Mouse (Mus musculus) forebrain, embryonic 10.5 days (tissue): ENCODE results near the gene Mtfp1. TPM values are rescaled to one million over a fixed set of nuclear protein-coding genes. Genes with fewer than 3 reads are reported as not detected.

ENCODE experiments used
- DNase-seq: peaks from one replicate; pipeline ENCODE4 v3.0.0-alpha.2; 2017; ENCODE audit warnings: low spot score; ENCODE audit errors: extremely low spot score
- H3K27ac ChIP-seq: fragments of 300-500 bp; sonication (generic); 2 replicates; pipeline ENCODE4 v1.5.1; 2016; ENCODE audit warnings: mild to moderate bottlenecking
- H3K27me3 ChIP-seq: fragments of 300-500 bp; sonication (generic); 2 replicates; pipeline ENCODE4 v1.6.1; 2016; ENCODE audit warnings: mild to moderate bottlenecking; ENCODE audit not compliant: poor library complexity, severe bottlenecking
- H3K36me3 ChIP-seq: fragments of 300-500 bp; sonication (generic); replicated peaks from 2 replicates; pipeline ENCODE4 v1.6.1; 2016; ENCODE audit warnings: mild to moderate bottlenecking, moderate library complexity
- H3K4me1 ChIP-seq: fragments of 300-500 bp; sonication (generic); 2 replicates; pipeline ENCODE4 v1.6.1; 2016
- H3K4me3 ChIP-seq: fragments of 300-500 bp; sonication (generic); 2 replicates; pipeline ENCODE4 v1.5.1; 2016; ENCODE audit warnings: mild to moderate bottlenecking, moderate library complexity
- H3K9me3 ChIP-seq: fragments of 300-500 bp; sonication (generic); 2 replicates; pipeline ENCODE4 v1.6.1; 2016; ENCODE audit warnings: mild to moderate bottlenecking, moderate library complexity
- WGBS: fragments of 180-500 bp; shearing (Covaris S2); methylation state at CpG from one replicate; pipeline ENCODE4 v1.1.7; 2016; 5-methylcytosine and 5-hydroxymethylcytosine counted together
- polyA plus RNA-seq: library from polyadenylated mRNA; unstranded; fragments of >200 nt; fragmentation: Nextera tagmentation; extraction: Ambion mirVana; gene quantifications from 2 replicates; pipeline ENCODE4 v1.2.1, GENCODE M21; 2016

Mtfp1 gene
- polyA plus RNA-seq, 1 experiment from 2014 or later, result 13.7 TPM

DNA sequence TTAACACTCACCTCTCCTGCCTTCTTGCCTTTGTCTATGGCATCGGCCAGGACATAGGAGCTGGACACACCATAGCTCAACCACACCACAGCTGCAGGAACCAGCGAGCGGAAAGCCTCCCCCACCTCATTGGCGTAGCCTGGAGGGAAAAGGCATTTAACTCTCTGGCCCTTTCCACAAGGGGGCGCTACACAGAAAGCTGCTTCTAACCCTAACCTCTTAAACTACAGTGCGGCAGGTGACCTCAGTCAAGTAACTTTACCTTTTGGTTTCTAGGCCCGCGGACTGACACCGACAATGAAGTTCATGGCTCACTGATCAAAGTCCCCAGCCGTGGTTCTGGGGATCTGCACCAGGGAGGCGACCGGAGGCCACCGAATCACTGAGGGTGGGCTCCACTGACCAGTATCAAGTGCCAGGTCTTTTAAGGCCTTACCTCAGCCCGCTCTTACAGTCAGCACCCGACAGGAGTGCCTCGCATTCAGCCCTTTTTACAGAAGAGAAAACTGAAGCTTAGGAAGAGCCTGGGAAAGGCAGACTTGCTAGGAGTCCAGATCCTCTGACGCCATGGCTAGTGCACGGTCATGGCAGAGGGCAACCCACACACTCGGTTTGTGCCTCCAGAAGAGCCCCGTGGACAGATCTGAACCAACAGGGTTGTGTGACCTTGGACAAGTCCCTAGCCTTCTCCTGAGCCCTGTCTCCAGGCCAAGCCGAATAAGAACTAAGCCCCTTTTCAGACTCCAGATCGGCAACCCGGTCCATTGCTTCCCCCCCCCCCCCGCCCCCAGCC is 671 bp downstream of the Mtfp1 start:
- H3K27me3 ChIP-seq, result no peaks in the 10 kb centered on the region
- H3K4me3 ChIP-seq, result peak overlapping the region; percentile 59
- peaks cover 8% of the 10 kb centered on the region; the same call in 1 of the 2 replicates for H3K9me3 ChIP-seq
- H3K27ac ChIP-seq, result peak overlapping the region; percentile 93
- H3K4me1 ChIP-seq, result peaks cover 44% of the 10 kb centered on the region
- peaks cover 33% of the 10 kb centered on the region for H3K36me3 ChIP-seq
- 5% methylated on average over 23 of the region's 24 CpGs for WGBS
- peak; percentile 70 for DNase-seq

DNA sequence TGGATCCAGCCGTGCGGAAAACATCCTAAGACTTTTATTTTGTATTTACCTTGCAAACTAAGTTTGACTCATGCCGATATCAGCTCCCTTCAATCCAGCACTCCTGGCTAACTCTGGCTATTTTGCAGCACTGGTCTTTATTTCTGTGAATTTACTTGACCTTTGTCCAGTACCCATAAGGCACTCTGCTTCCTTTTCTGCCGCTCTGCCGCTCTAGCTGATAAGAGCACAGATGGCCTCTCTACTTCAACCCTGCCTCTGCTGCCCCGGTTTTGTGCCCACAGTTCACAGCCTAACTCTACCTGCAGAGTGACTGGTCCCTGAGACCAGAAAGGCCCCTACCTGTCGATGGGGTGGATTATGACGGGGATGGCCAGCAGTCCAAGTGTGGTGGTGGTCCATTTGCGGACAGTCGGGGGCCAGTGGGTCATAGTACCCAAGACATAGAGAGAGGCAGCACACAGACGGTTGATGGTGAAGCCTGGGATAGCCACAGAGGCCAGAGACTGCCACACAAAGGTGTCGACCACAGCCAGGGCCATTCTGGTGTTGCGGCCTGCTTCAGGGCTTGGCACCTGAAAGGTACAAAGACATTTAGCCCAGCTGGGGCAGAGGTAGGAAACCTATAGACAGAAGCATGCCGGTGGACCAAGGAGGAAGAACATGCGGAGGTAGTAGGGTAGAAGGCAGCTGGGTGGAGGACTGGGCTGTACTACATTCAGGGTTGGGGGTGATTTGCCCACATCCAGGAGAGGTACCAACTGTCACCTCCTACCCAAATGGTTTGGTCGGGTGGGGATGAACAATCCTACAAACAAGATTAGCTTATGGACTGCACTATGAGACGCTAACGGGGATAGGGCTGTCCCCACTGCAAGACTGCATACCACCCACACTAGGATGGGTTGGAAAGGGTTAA is 1.5 kb downstream of the Mtfp1 start:
- Histone ChIP-seq H3K27ac (no peak overlapping the region), H3K9me3 (peaks cover 8% of the 10 kb centered on the region; the same call in 1 of the 2 replicates), H3K36me3 (peaks cover 33% of the 10 kb centered on the region), H3K4me3 (peak overlapping the region; percentile 59), H3K27me3 (no peaks in the 10 kb centered on the region), H3K4me1 (peaks cover 44% of the 10 kb centered on the region)
- WGBS, result 90% methylated on average over 18 of the region's 18 CpGs
- DNase-seq, result no peak

DNA sequence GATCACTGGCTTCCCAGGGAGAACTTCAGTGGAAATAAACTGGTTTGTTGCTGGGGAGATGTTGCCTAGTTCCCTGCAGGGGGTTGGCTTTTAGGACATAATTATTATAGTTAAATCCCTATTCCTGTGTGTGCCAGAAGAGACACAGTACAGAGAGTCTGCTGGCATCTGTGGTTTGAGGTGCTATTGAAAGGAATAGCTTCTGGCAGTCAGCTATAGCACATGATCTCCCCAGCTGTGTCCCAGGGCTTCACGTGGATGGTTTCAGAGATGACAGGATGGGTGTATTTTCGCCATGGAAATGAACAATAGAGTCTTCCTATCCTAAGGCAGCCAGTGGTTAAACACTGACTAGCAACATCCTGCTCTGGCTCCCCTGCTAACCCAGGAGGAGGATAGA is 8.0 kb downstream of the Mtfp1 start:
- H3K27me3 ChIP-seq, result no peaks in the 10 kb centered on the region
- H3K36me3 ChIP-seq, result peaks cover 18% of the 10 kb centered on the region
- H3K27ac ChIP-seq, result no peak overlapping the region
- H3K4me1 ChIP-seq, result no peaks in the 10 kb centered on the region
- peaks cover 8% of the 10 kb centered on the region; the same call in 1 of the 2 replicates for H3K9me3 ChIP-seq
- no peak for DNase-seq
- 60% methylated on average over 2 of the region's 2 CpGs for WGBS
- H3K4me3 ChIP-seq, result no peak overlapping the region

DNA sequence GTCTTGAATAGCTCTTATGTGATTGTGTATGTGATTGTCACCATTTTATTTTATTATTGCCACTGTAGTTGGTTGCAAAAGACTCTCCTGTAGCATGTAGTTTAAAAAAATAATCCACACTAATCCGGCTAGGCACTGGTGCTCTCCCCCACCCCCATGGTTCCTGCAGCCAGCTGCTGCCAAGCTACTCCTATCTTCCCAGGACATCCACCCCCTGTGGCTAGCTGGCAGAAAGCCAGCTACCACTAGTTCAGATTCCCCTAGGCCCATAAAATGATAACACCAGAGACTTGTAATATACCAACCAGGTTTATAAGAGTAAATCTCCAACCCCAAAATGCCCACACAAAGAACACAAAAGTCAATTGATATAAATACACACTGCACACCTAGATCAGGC is 9.0 kb downstream of the Mtfp1 start:
- Histone ChIP-seq H3K27me3 (no peaks in the 10 kb centered on the region), H3K9me3 (peaks cover 6% of the 10 kb centered on the region; the same call in 1 of the 2 replicates), H3K36me3 (peaks cover 8% of the 10 kb centered on the region), H3K27ac (no peak overlapping the region), H3K4me3 (no peak overlapping the region), H3K4me1 (no peaks in the 10 kb centered on the region)
- WGBS, result 72% methylated on average over 1 of the region's 1 CpGs
- no peak for DNase-seq

DNA sequence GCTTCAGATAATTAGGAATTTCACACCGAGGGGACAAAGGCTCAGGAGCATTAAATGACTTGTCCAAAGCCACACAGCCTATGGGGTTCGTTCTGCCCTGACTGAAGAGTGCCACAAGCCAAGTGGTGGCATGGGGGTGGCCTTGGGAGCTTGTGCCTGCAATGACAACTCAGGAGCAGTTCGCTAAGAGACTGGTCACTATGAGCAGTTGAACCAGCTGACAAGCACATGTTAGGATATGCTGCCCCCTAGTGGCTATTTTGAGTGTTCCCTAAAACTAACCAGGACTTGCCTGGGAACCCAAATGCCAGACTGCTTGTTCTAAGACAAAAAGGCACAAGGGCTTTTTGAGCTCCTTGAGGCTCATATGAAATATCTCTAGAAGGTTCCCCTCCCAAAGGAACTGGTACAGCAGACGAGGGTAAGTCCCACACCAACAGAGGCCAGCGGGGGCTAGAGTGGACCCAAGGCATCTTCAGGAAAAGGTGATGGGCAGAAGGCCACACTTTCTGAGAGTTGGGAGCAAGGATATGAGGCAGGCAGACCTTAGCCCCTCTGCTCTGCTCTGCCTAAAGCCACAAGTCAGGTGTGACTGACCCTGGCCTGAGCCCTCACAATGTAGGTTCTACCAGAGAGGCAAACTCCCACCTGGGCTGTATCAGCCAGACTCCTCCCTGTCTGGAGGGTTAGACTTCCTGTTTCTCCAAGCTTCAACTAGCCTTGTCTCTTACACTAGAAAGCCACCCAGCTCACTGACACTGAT is 11.7 kb downstream of the Mtfp1 start:
- no peaks in the 10 kb centered on the region for H3K4me1 ChIP-seq
- whole genome bisulfite sequencing, result 34% methylated on average over 5 of the region's 5 CpGs
- no peak overlapping the region for H3K27ac ChIP-seq
- H3K27me3 ChIP-seq, result no peaks in the 10 kb centered on the region
- no peaks in the 10 kb centered on the region for H3K36me3 ChIP-seq
- H3K9me3 ChIP-seq, result no peaks in the 10 kb centered on the region
- DNase-seq, result peak; percentile 62
- H3K4me3 ChIP-seq, result no peak overlapping the region

DNA sequence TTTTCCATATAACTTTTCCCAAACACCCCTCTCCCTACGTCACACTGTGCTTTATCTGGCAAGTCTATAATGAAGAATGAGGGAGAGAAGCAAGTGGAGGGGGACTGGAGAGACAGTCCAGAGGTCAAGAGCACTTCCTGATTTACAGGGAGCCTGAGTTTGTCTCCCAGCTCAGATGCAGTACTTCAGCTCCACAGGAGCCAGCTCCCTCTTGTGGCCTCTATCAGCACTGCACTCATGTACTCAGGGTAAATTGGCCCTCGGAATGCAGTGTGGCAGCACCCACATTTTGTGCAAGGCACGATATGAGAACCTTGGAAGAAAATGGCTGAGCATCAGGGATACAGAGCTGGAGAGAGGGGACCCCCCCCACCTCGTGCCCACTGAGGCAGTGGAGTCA is 15.0 kb downstream of the Mtfp1 start:
- no peaks in the 10 kb centered on the region for H3K4me1 ChIP-seq
- WGBS, result 14% methylated on average over 4 of the region's 4 CpGs

DNA sequence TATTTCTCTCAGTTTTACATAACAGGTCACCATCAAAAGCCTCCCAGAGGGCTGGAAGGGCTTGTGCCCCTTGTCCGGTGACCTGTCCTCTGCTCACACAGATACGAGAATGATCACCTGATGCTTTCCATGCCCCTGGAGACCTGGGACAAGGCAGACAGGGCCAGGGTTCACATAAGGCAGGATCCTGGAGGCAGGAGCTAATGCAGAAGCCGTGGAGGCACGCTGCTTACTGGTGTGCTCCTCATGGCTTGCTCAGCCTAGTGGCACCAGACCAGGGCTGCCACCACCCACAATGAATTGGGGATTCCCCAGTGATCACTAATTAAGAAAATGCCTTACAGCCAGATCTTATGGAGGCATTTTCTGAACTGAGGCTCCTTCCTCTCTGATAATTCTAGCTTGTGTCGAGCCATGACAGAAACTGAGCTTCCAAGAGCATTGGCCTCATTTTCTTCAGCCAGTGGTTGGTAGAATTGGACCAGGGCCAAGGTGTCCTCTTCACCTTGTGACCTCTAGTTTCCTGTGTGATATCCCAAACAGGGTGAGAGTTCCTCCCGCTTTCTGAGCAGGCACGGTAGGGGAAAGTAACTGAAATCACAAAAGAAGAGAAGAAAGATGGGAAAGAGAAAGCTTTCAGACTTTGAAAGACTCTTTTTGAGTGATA is 16.8 kb downstream of the Mtfp1 start:
- 86% methylated on average over 7 of the region's 7 CpGs for WGBS
- Histone ChIP-seq H3K4me3 (no peak overlapping the region), H3K27me3 (no peaks in the 10 kb centered on the region), H3K9me3 (no peaks in the 10 kb centered on the region), H3K36me3 (no peaks in the 10 kb centered on the region), H3K27ac (no peak overlapping the region), H3K4me1 (no peaks in the 10 kb centered on the region)
- DNase-seq, result no peak

More for the DNA sequence above, 15.0 kb downstream of the Mtfp1 start:
- Histone ChIP-seq H3K9me3 (no peaks in the 10 kb centered on the region), H3K27me3 (no peaks in the 10 kb centered on the region), H3K27ac (no peak overlapping the region), H3K4me3 (no peak overlapping the region), H3K36me3 (no peaks in the 10 kb centered on the region)
- peak; percentile 63 for DNase-seq

DNA sequence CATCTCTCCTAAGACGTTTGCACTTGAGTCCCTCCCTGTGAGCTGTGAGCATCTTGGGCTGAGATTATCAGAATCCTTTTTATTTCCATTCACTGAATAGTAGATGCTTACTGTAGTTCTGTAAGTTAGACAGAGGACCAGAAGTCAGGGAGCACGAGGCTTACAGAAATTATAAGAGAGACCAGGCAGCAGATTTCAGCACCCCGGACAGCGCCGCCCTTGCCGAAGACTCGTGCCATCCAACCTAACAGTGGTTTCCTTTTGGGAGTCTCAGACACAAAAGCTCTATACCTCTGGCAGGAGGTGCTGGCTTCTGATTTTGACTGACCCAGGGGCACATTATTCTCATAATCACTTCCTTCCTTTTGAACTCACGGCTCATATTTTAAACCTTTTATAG is 18.6 kb downstream of the Mtfp1 start:
- no peak overlapping the region for H3K27ac ChIP-seq
- no peak overlapping the region for H3K4me3 ChIP-seq
- H3K9me3 ChIP-seq, result no peaks in the 10 kb centered on the region
- no peaks in the 10 kb centered on the region for H3K27me3 ChIP-seq
- 16% methylated on average over 8 of the region's 8 CpGs for WGBS
- H3K4me1 ChIP-seq, result no peaks in the 10 kb centered on the region
- H3K36me3 ChIP-seq, result no peaks in the 10 kb centered on the region
- DNase-seq, result peak; percentile 61

DNA sequence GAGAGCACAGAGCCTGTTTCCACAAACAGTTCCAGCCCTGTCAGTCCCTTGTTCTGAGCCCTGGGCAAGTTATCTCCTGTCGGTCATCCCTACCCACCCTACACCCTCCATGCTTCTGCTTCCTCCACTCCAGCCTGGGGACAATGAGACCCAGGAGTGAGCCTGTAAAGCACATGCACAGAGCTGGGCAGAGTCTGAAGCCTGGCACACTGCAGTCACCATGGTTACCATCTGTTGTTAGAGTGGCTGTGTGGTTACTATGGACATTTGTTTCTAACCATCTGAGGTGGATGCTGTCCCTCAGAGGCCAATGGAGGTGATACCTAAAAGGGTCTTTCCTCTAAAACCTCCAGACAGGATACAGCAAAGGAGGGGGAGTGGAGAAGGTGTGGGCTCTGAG is 25.6 kb downstream of the Mtfp1 start:
- WGBS, result 86% methylated on average over 1 of the region's 1 CpGs
- no peak overlapping the region for H3K4me3 ChIP-seq
- H3K27ac ChIP-seq, result no peak overlapping the region
- no peak for DNase-seq
- H3K9me3 ChIP-seq, result no peaks in the 10 kb centered on the region
- no peaks in the 10 kb centered on the region for H3K4me1 ChIP-seq
- no peaks in the 10 kb centered on the region for H3K36me3 ChIP-seq
- H3K27me3 ChIP-seq, result no peaks in the 10 kb centered on the region

DNA sequence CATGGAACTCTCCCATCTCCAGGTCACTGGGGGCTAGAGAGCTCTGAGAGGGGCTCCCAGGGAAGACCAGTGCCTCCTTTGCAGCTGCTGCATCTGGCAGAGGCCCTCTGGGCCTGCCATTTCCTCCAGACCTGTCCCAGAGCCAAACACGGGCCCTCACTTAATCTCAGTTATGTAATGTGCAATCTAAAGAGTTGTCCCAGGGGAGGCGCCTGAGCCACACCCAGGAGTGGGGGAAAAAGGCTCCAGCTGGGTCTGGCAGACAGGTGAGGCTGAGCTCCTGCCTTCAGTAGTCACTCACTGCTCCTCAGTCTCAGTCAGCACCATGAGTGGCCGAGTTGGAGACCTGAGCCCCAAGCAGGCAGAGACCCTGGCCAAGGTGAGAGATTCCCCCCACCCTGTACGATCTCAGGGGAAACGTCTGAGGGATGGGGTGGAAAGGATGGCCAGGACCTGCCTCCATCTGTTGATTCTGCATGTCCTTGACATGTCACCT is 30.6 kb downstream of the Mtfp1 start, which contains the start of gene Sec14l3:
Gene Sec14l3 (plus strand): TSS at position 215 of the 496 bp plus-strand sequence.
- no peak within 1 kb of the TSS for H3K4me3 ChIP-seq

DNA sequence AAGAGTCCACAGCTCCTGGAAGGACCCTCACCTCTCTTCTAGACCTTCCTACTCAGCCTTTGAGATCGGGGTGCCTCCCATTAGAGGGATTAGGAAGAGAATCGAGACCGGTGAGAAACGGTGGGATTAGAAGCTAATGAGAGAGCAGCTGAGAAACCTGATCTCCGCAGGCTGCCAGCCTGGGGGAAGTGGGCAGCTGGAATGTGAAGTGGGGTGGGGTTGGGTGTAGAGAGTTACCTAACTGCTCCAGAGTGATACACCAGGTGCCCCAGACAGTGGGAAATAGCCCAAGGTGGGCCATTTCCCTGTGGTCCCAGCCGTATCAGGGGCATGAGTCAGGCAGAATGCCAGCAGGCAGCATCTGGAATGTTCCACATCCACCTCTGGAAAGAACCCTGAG is 32.3 kb downstream of the Mtfp1 start:
- WGBS, result 30% methylated on average over 6 of the region's 6 CpGs
- no peak for DNase-seq
- Histone ChIP-seq H3K9me3 (no peaks in the 10 kb centered on the region), H3K27ac (no peak overlapping the region), H3K4me3 (no peak overlapping the region), H3K36me3 (no peaks in the 10 kb centered on the region), H3K27me3 (no peaks in the 10 kb centered on the region), H3K4me1 (peaks cover 8% of the 10 kb centered on the region)

More for the DNA sequence above, 30.6 kb downstream of the Mtfp1 start, which contains the start of gene Sec14l3:
- Histone ChIP-seq H3K4me1 (peaks cover 8% of the 10 kb centered on the region), H3K9me3 (no peaks in the 10 kb centered on the region), H3K36me3 (no peaks in the 10 kb centered on the region), H3K27me3 (no peaks in the 10 kb centered on the region), H3K27ac (no peak within 1 kb of the TSS)
- 75% methylated on average over 5 of the region's 5 CpGs for WGBS
- no peak for DNase-seq

DNA sequence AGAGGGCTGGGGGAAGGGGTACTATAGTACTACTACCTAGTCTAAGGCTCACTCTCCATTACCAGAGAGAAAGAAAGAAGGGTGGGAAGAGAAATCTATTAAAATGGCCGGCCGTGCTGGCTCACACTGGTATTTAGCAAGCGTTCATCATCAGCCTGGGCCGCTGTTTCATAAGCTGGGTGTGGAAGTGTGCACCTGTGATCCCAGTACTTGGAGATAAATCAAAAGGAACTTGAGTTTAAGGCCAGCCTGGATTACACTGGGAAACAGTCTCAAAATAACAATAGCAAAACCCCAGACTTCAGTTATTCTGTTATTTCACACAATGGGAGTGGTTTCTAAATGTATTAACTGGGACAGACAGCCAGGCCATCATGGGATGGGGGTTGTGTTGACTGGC is 32.7 kb downstream of the Mtfp1 start:
- H3K27ac ChIP-seq, result no peak overlapping the region
- 91% methylated on average over 4 of the region's 4 CpGs for WGBS
- H3K4me1 ChIP-seq, result peaks cover 8% of the 10 kb centered on the region
- H3K27me3 ChIP-seq, result no peaks in the 10 kb centered on the region
- no peak for DNase-seq
- no peak overlapping the region for H3K4me3 ChIP-seq
- no peaks in the 10 kb centered on the region for H3K36me3 ChIP-seq
- H3K9me3 ChIP-seq, result no peaks in the 10 kb centered on the region
